Mouse (Mus musculus): Measurements from ENCODE around the gene Cdh13.

DNA sequence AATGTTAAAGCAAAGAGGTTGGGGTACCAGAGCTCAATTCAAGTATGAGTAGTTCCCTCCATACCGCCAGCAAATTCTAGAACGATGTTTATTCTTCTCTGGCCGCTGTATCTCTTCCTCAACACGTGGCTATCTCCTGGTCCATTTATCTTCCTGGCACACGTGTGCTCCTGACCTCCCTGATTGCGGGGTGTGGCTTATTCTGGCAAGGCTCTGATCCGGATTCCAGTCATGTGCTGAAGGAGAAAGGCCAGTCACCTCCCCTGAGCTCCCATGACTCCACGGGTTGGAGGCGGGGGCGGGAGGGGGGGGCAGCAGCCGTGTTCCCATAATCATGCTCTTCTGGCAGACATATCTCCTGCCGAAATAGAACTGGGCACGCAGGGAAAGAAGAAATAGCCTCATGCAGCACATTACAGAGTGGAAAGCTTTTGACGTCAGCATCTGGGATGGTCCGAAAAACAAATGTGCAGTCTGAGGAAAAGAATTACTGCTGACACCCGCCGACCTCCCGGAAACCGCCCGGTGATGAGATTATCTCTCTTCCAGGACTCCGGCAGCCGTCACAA lies 417.9 kb downstream of the Cdh13 start:
- no peak for TF ChIP-seq CTCF (IDR thresholded peaks at IDR 0.05; ENCODE audit: insufficient read depth, low read length)
- TF ChIP-seq POLR2A (IDR thresholded peaks at IDR 0.05; ENCODE audit: borderline replicate concordance, extremely low read depth, low read depth, low read length) = no peak
